Mouse (Mus musculus) stomach, embryonic 16.5 days (tissue): ENCODE data around the gene Sft2d2. TPM values are rescaled to one million over a fixed set of nuclear protein-coding genes. Genes with fewer than 3 reads are reported as not detected.

ENCODE experiments used
- ATAC-seq: fragments of 200-750 bp; cut with Nextera tagmentation; 2 replicates; pipeline ENCODE4 v1.8.0; 2017; ENCODE audit warnings: moderate number of reproducible peaks, moderate TSS enrichment; ENCODE audit not compliant: insufficient read depth, low FRiP score
- H3K27ac ChIP-seq: fragments of 300-500 bp; sonication (generic); 2 replicates; pipeline ENCODE4 v1.5.1; 2014; ENCODE audit warnings: low read length
- H3K27me3 ChIP-seq: fragments of 300-500 bp; sonication (generic); 2 replicates; pipeline ENCODE4 v1.6.1; 2014; ENCODE audit warnings: low read length, control low read depth, mixed read lengths; ENCODE audit not compliant: control insufficient read depth, insufficient read depth
- H3K36me3 ChIP-seq: fragments of 300-500 bp; sonication (generic); 2 replicates; pipeline ENCODE4 v1.6.1; 2014; ENCODE audit warnings: low read length; ENCODE audit not compliant: control insufficient read depth, insufficient read depth
- H3K4me1 ChIP-seq: fragments of 300-500 bp; sonication (generic); 2 replicates; pipeline ENCODE4 v1.6.1; 2014; ENCODE audit warnings: low read length, control low read depth, mixed read lengths; ENCODE audit not compliant: control insufficient read depth, insufficient read depth
- H3K4me2 ChIP-seq: fragments of 300-500 bp; sonication (generic); 2 replicates; pipeline ENCODE4 v1.6.1; 2014; ENCODE audit warnings: low read depth, low read length, mixed read lengths
- H3K4me3 ChIP-seq: fragments of 300-500 bp; sonication (generic); replicated peaks from 2 replicates; pipeline ENCODE4 v1.5.1; 2014; ENCODE audit warnings: mild to moderate bottlenecking, low read length
- H3K9ac ChIP-seq: fragments of 300-500 bp; sonication (generic); 2 replicates; pipeline ENCODE4 v1.6.1; 2014; ENCODE audit warnings: low read length
- H3K9me3 ChIP-seq: fragments of 300-500 bp; sonication (generic); replicated peaks from 2 replicates; pipeline ENCODE4 v1.6.1; 2016; ENCODE audit warnings: low read length, control low read depth; ENCODE audit not compliant: control insufficient read depth
- WGBS: fragments of 180-500 bp; shearing (Covaris S2); extraction: QIAGEN DNeasy Blood & Tissue Kit; methylation state at CpG from one replicate; pipeline ENCODE4 v1.1.7; 2014; 5-methylcytosine and 5-hydroxymethylcytosine counted together
- polyA plus RNA-seq: library from polyadenylated mRNA; unstranded; fragments of >200 nt; fragmentation: Nextera tagmentation; extraction: Ambion mirVana; gene quantifications from 2 replicates; pipeline ENCODE4 v1.2.1, GENCODE M21; 2015

Sft2d2 gene
- 31.4 and 34.0 TPM in 2 replicates for polyA plus RNA-seq

GRCm38 (mm10) chr1:165193880-165194661 lies at the start of gene Sft2d2:
TSS of gene Sft2d2 (minus strand) at chr1:165194438.
- H3K36me3 ChIP-seq: no peaks in the 10 kb centered on the region
- H3K4me3 ChIP-seq: peak within 1 kb of the TSS; percentile 61
- H3K9me3 ChIP-seq: no peaks in the 10 kb centered on the region
- under 1% methylated on average over 69 of the region's 69 CpGs for WGBS
- peak within 1 kb of the TSS; percentile 86 for H3K9ac ChIP-seq
- ATAC-seq: peak; percentile 96
- 0 out of 2 replicates have a peak, but pooled peaks cover 2% of the 10 kb centered on the region for H3K4me1 ChIP-seq
- H3K4me2 ChIP-seq: peak within 1 kb of the TSS; percentile 68
- peak within 1 kb of the TSS; percentile 94 for H3K27ac ChIP-seq
- H3K27me3 ChIP-seq: no peaks in the 10 kb centered on the region

- H3K4me2 ChIP-seq: peak within 1 kb of the TSS; percentile 74
- H3K9me3 ChIP-seq: no peaks in the 10 kb centered on the region
- H3K9ac ChIP-seq: peak within 1 kb of the TSS; percentile 85
- peak within 1 kb of the TSS; percentile 92 for H3K27ac ChIP-seq
- ATAC-seq: peak; percentile 100
- H3K4me1 ChIP-seq: peaks cover 12% of the 10 kb centered on the region
- under 1% methylated on average over 76 of the region's 76 CpGs for WGBS
- peak within 1 kb of the TSS; percentile 63 for H3K4me3 ChIP-seq
- H3K27me3 ChIP-seq: no peaks in the 10 kb centered on the region
- H3K36me3 ChIP-seq: no peaks in the 10 kb centered on the region
These were observed 42.4 kb upstream of the Sft2d2 start, which contains the start of gene Tiprl for GRCm38 (mm10) chr1:165236321-165237298. TSS of gene Tiprl (minus strand) at chr1:165236996.

DNA sequence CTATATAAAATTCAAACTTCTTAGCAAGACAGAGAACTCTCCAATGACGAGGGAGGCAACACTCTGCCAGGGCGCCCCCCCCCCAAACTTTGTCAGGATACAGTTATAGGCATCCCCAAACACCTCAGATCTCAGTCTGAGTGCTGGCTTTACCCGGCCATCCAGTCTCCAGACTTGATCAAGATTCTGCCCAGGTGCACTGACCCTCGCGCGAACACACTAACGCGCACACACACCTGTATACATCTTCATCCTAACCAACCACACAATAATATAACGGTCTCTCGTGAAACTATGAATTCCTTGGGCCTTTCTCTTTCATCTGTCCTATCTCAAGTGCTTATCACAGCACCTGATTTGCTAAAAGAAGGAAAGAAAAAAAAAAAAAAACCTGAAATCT lies 41.6 kb upstream of the Sft2d2 start:
- WGBS: 7% methylated on average over 10 of the region's 10 CpGs
- peak overlapping the region; percentile 92; the same call in 1 of the 2 replicates for H3K27ac ChIP-seq
- H3K36me3 ChIP-seq: no peaks in the 10 kb centered on the region
- peak overlapping the region; percentile 63 for H3K4me3 ChIP-seq
- no peaks in the 10 kb centered on the region for H3K27me3 ChIP-seq
- no peaks in the 10 kb centered on the region for H3K9me3 ChIP-seq
- peaks cover 12% of the 10 kb centered on the region for H3K4me1 ChIP-seq
- peak overlapping the region; percentile 85 for H3K9ac ChIP-seq
- peak overlapping the region; percentile 73 for H3K4me2 ChIP-seq
- ATAC-seq: no peak

- H3K4me1 ChIP-seq: peaks cover 12% of the 10 kb centered on the region
- H3K36me3 ChIP-seq: no peaks in the 10 kb centered on the region
- no peak for ATAC-seq
- WGBS: 57% methylated on average over 2 of the region's 2 CpGs
- H3K4me3 ChIP-seq: no peak overlapping the region
- H3K9ac ChIP-seq: no peak overlapping the region
- no peak overlapping the region for H3K27ac ChIP-seq
- H3K9me3 ChIP-seq: no peaks in the 10 kb centered on the region
- no peaks in the 10 kb centered on the region for H3K27me3 ChIP-seq
- no peak overlapping the region for H3K4me2 ChIP-seq
These were observed 39.6 kb upstream of the Sft2d2 start for GRCm38 (mm10) chr1:165233806-165234205.

- WGBS: 96% methylated on average over 4 of the region's 4 CpGs
These were observed 36.5 kb upstream of the Sft2d2 start for GRCm38 (mm10) chr1:165230691-165231090.

GRCm38 (mm10) chr1:165229577-165229976 lies 35.3 kb upstream of the Sft2d2 start:
- Histone ChIP-seq H3K4me1 (peaks cover 3% of the 10 kb centered on the region; the same call in 1 of the 2 replicates), H3K36me3 (no peaks in the 10 kb centered on the region), H3K27ac (no peak overlapping the region), H3K4me2 (no peak overlapping the region), H3K9ac (no peak overlapping the region), H3K27me3 (no peaks in the 10 kb centered on the region), H3K4me3 (no peak overlapping the region), H3K9me3 (no peaks in the 10 kb centered on the region)
- WGBS: 90% methylated on average over 9 of the region's 9 CpGs
- no peak for ATAC-seq

More at GRCm38 (mm10) chr1:165230691-165231090, 36.5 kb upstream of the Sft2d2 start:
- Histone ChIP-seq H3K9me3 (no peaks in the 10 kb centered on the region), H3K4me2 (no peak overlapping the region), H3K27ac (no peak overlapping the region), H3K27me3 (no peaks in the 10 kb centered on the region), H3K9ac (no peak overlapping the region), H3K4me3 (no peak overlapping the region), H3K36me3 (no peaks in the 10 kb centered on the region), H3K4me1 (peaks cover 9% of the 10 kb centered on the region)
- ATAC-seq: no peak

GRCm38 (mm10) chr1:165217023-165217589 lies 22.9 kb upstream of the Sft2d2 start:
- no peak for ATAC-seq

GRCm38 (mm10) chr1:165215831-165216230 lies 21.6 kb upstream of the Sft2d2 start:
- H3K4me1 ChIP-seq: no peaks in the 10 kb centered on the region
- no peaks in the 10 kb centered on the region for H3K27me3 ChIP-seq
- H3K9ac ChIP-seq: no peak overlapping the region
- H3K27ac ChIP-seq: no peak overlapping the region
- ATAC-seq: no peak
- H3K36me3 ChIP-seq: peaks cover 17% of the 10 kb centered on the region; the same call in 1 of the 2 replicates
- H3K9me3 ChIP-seq: no peaks in the 10 kb centered on the region
- H3K4me2 ChIP-seq: no peak overlapping the region
- H3K4me3 ChIP-seq: no peak overlapping the region
- WGBS: 80% methylated on average over 7 of the region's 7 CpGs

More at GRCm38 (mm10) chr1:165217023-165217589, 22.9 kb upstream of the Sft2d2 start:
- Histone ChIP-seq H3K4me2 (no peak overlapping the region), H3K4me3 (no peak overlapping the region), H3K36me3 (peaks cover 20% of the 10 kb centered on the region; the same call in 1 of the 2 replicates), H3K9ac (no peak overlapping the region), H3K27me3 (no peaks in the 10 kb centered on the region), H3K27ac (no peak overlapping the region), H3K9me3 (no peaks in the 10 kb centered on the region), H3K4me1 (no peaks in the 10 kb centered on the region)
- WGBS: 74% methylated on average over 2 of the region's 2 CpGs
